In the genomic region with DNA sequence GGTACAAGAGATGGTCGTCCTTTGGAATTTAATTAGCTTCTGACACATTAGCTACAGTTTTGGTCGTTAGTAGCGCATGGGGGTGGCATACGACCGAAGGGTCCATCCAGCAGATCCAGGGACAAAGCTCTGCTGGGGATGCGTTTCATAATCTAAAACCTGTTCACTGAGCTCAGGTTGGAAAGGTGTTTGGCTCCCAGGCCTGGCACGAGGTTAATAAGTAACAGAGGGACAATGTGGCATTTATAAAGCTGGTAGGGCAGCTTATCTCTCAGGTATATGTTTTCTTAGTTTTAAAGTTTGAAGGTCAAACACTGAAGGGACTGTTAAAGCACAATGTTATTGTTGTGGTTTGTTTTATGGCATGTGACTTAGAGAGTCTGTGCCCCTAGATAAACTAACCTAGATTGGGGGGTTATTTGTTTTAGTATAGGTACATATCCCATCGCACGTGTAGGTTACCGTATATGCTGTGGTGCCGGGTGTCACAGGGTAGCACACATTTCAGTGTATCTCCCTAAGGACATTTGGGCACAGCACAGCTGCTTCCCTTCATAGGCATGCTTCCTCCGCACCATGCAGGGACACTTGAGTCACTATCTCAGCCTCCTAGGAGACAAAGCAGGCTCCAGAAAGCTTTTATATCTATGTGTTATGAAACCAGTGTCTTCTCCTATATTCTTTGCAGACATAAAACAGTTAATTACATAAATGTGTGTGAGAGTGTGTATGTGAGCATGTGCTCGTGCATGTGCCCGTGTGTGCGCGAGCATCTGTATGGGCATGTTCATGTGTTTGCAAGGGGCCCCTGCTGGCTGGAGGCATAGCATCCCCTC, we compare ENCODE assay signal across 11 mouse cellular contexts. TPM values are rescaled to one million over a fixed set of nuclear protein-coding genes. Genes with fewer than 3 reads are reported as not detected.
DNase-seq lines count a peak whose midpoint lies in the region; ATAC-seq lines count a peak whose summit lies in the region.
"Had no signal": no experiment of that assay in that cellular context is flagged by ENCODE, and none has a peak within 500 bp of the region (broad histone marks: within the 10 kb centered on the region; RNA-seq: fewer than 3 reads in every experiment).

No protein-coding gene starts in this region.

- peak overlapping the region; percentile 93 for H3K4me3 ChIP-seq in liver, embryonic 15.5 days (replicated peaks)

- H3K9ac ChIP-seq in liver, embryonic 15.5 days, result peak overlapping the region; percentile 97; the same call in 1 of the 2 replicates

- H3K4me1 ChIP-seq in liver, embryonic 15.5 days (replicated peaks), result peaks cover 68% of the 10 kb centered on the region

- peaks cover 9% of the 10 kb centered on the region; the same call in 1 of the 2 replicates for H3K36me3 ChIP-seq in liver, embryonic 15.5 days (replicated peaks)

- 66% methylated on average over 16 of the region's 16 CpGs for WGBS in liver, embryonic 15.5 days (ENCODE audit: insufficient replicate concordance)

- no peaks in the 10 kb centered on the region for H3K9me3 ChIP-seq in liver, embryonic 15.5 days (replicated peaks)

- H3K4me2 ChIP-seq in liver, embryonic 15.5 days, result peak overlapping the region; percentile 73

- H3K27ac ChIP-seq in liver, embryonic 15.5 days (replicated peaks), result peak overlapping the region; percentile 96

- ATAC-seq in liver, embryonic 15.5 days (ENCODE audit: insufficient read depth), result no peak
- ATAC-seq in activated CD4-positive, CD25-positive, alpha-beta regulatory T cell, adult 4 months, result no peak
- ATAC-seq: CD4-positive, CD25-positive, alpha-beta regulatory T cell, adult 4 months had no signal

- DNase-seq in kidney, adult 11 months, result peak; percentile 56
- no peak for DNase-seq in kidney, postnatal 10 days
- peak; percentile 84 for DNase-seq in brain, adult 2 months (ENCODE audit: low read depth, low spot score)
- DNase-seq in kidney, adult 9 months, result peak; percentile 65
- DNase-seq in spleen, postnatal 14 days (ENCODE audit: low spot score in 2 of 2), result no peak
- no peak for DNase-seq in yolk sac, embryonic 10.5 days (ENCODE audit: low spot score)
- DNase-seq: cerebellum, postnatal 25 days; thymus, adult 18-20 months had no signal

- H3K27me3 ChIP-seq in liver, embryonic 15.5 days, result no peaks in the 10 kb centered on the region

RNA-seq across cellular contexts. Expression of a gene that starts 2.5 kb away (rescaled TPM):
- 116 and 117 TPM in 2 replicates for polyA plus RNA-seq in liver, embryonic 15.5 days (2015; fragmentation: Nextera tagmentation; extraction: Ambion mirVana)
- polyA plus RNA-seq in activated CD4-positive, CD25-positive, alpha-beta regulatory T cell, adult 4 months (2017; shearing (Covaris generic)), result 1 to 10 TPM in 1 of 2 experiments, under 1 TPM in 1; 0.42 to 2.4 TPM

RNA-seq across cellular contexts. Expression of a gene that starts 2.6 kb away (rescaled TPM):
- 30.3 and 34.4 TPM in 2 replicates for polyA plus RNA-seq in liver, embryonic 15.5 days (2015; fragmentation: Nextera tagmentation; extraction: Ambion mirVana)
- 10 to 100 TPM; 23.6 to 23.8 TPM for polyA plus RNA-seq in activated CD4-positive, CD25-positive, alpha-beta regulatory T cell, adult 4 months (2017; shearing (Covaris generic))

RNA-seq across cellular contexts. Expression of a gene that starts 53.8 kb away (rescaled TPM):
- 0.08 and 0.16 TPM in 2 replicates for polyA plus RNA-seq in liver, embryonic 15.5 days (2015; fragmentation: Nextera tagmentation; extraction: Ambion mirVana)
- not detected for polyA plus RNA-seq in activated CD4-positive, CD25-positive, alpha-beta regulatory T cell, adult 4 months (2017; shearing (Covaris generic))
- polyA plus RNA-seq: CD4-positive, CD25-positive, alpha-beta regulatory T cell, adult 4 months had no signal

Comparison
In these comparisons a context has a peak if more than half of its experiments do, and no peak if none do; other contexts are left out.
1. DNase-seq: peak in kidney, adult 11 months (single experiment), brain, adult 2 months (single experiment) and kidney, adult 9 months (single experiment); none in kidney, postnatal 10 days (single experiment), spleen, postnatal 14 days (0 of 2) and yolk sac, embryonic 10.5 days (single experiment).
2. RNA of a gene that starts 2.5 kb away (polyA plus RNA-seq): 116 to 117 TPM in liver, embryonic 15.5 days; 0.42 to 2.4 TPM in activated CD4-positive, CD25-positive, alpha-beta regulatory T cell, adult 4 months; every median in the first group is over 10 times any median in the second.